Comparison of ENCODE assay signal across 11 mouse cellular contexts in the genomic region with DNA sequence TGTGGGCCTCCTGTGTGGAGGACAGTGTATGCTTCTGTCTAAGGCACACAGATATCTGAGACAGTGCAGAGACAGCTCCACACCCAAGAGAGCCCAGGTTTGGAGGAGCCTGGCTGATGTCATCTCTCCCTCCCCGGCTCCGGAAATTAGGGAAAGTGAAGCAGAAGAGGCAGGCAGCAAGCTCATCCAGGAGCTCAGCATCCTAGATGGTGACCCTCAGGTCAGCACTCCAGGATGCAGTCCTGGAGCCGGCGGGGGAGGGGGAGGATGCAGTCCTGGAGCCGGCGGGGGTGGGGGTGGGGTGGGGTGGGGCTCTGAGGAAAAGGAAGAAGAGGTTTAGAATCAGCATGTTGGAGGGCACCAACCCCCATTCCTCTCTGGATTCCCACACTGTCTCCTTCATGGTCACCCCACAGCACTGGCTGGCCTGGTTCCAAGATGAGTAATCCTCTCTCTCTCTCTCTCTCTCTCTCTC. TPM values are rescaled to one million over a fixed set of nuclear protein-coding genes. Genes with fewer than 3 reads are reported as not detected.
DNase-seq lines count a peak whose midpoint lies in the region; ATAC-seq and TF ChIP-seq lines count a peak whose summit lies in the region.
"Had no signal": no experiment of that assay in that cellular context is flagged by ENCODE, and none has a peak within 500 bp of the region (broad histone marks: within the 10 kb centered on the region; RNA-seq: fewer than 3 reads in every experiment).

No protein-coding gene starts in this region.

- peak overlapping the region; percentile 31 to 40; a peak in 1 of 4 replicates for H3K27ac ChIP-seq in heart, embryonic 14.5 days (replicated peaks in 1 of 2; ENCODE audit: control insufficient read depth in 1 of 2, insufficient read depth in 1 of 2, low read depth in 2 of 2, low read length in 2 of 2)
- no peak overlapping the region for H3K27ac ChIP-seq in lung, postnatal 0 days (ENCODE audit: low read length)
- peak overlapping the region; percentile 15; the same call in 1 of the 2 replicates for H3K27ac ChIP-seq in stomach, embryonic 14.5 days (ENCODE audit: low read length)
- H3K27ac ChIP-seq: liver, embryonic 13.5 days had no signal

- no peaks in the 10 kb centered on the region for H3K36me3 ChIP-seq in heart, embryonic 14.5 days (ENCODE audit: control insufficient read depth, insufficient read depth, low read length)
- no peaks in the 10 kb centered on the region for H3K36me3 ChIP-seq in lung, postnatal 0 days (ENCODE audit: insufficient read depth, low read length)
- no peaks in the 10 kb centered on the region for H3K36me3 ChIP-seq in stomach, embryonic 14.5 days (ENCODE audit: control insufficient read depth, insufficient read depth, low read length)
- H3K36me3 ChIP-seq: liver, embryonic 13.5 days had no signal

- no peak overlapping the region for H3K4me3 ChIP-seq in heart, embryonic 14.5 days (ENCODE audit: control insufficient read depth in 1 of 2, insufficient read depth in 1 of 2, low read depth in 1 of 2, low read length in 2 of 2)
- H3K4me3 ChIP-seq in lung, postnatal 0 days (ENCODE audit: low read depth, low read length) = no peak overlapping the region
- H3K4me3 ChIP-seq in stomach, embryonic 14.5 days (ENCODE audit: low read depth, low read length) = no peak overlapping the region
- H3K4me3 ChIP-seq: liver, embryonic 13.5 days; myocyte had no signal

- no peak; the same call in 1 of the 2 replicates for TF ChIP-seq EP300 in lung, postnatal 0 days (IDR thresholded peaks at IDR 0.05)

- no peak for TF ChIP-seq CTCF in lung, postnatal 0 days (IDR thresholded peaks at IDR 0.05)

- no peaks in the 10 kb centered on the region for H3K27me3 ChIP-seq in heart, embryonic 14.5 days (ENCODE audit: control insufficient read depth, insufficient read depth, low read length)
- H3K27me3 ChIP-seq in lung, postnatal 0 days (replicated peaks; ENCODE audit: insufficient read depth, low read length) = no peaks in the 10 kb centered on the region
- H3K27me3 ChIP-seq in stomach, embryonic 14.5 days (ENCODE audit: control insufficient read depth, insufficient read depth, low read length) = no peaks in the 10 kb centered on the region

- H3K9me3 ChIP-seq in heart, embryonic 14.5 days (ENCODE audit: control insufficient read depth, low read length) = no peaks in the 10 kb centered on the region
- H3K9me3 ChIP-seq in lung, postnatal 0 days (ENCODE audit: low read length) = no peaks in the 10 kb centered on the region
- no peaks in the 10 kb centered on the region for H3K9me3 ChIP-seq in stomach, embryonic 14.5 days (ENCODE audit: control insufficient read depth, low read depth, low read length)
- H3K9me3 ChIP-seq: liver, embryonic 13.5 days had no signal

- no peak overlapping the region for H3K9ac ChIP-seq in heart, embryonic 14.5 days (ENCODE audit: low read length)
- no peak overlapping the region for H3K9ac ChIP-seq in lung, postnatal 0 days (replicated peaks; ENCODE audit: low read depth)
- no peak overlapping the region for H3K9ac ChIP-seq in stomach, embryonic 14.5 days (replicated peaks; ENCODE audit: low read depth, low read length)
- H3K9ac ChIP-seq: liver, embryonic 13.5 days had no signal

- no peak for DNase-seq in heart, adult 9 months (ENCODE audit: low spot score in 2 of 2)
- peak; percentile 31 for DNase-seq in lung, postnatal 0 days (ENCODE audit: low spot score)
- DNase-seq in lung, postnatal 4 days = no peak
- peak; percentile 41 for DNase-seq in brain, adult 2 months (ENCODE audit: low read depth, low spot score)
- no peak for DNase-seq in T-cell, adult 2 months (ENCODE audit: low spot score)
- DNase-seq in right cerebral cortex, postnatal 14 days = no peak
- DNase-seq: liver, embryonic 13.5 days had no signal

- WGBS in heart, embryonic 14.5 days = 17% methylated on average over 2 of the region's 6 CpGs
- 13% methylated on average over 2 of the region's 6 CpGs for WGBS in lung, postnatal 0 days
- 15% methylated on average over 6 of the region's 6 CpGs for WGBS in stomach, embryonic 14.5 days

- ATAC-seq in heart, embryonic 14.5 days (ENCODE audit: insufficient number of reproducible peaks, insufficient read depth, low FRiP score, low read depth) = peak; percentile 47; the same call in 1 of the 2 replicates
- peak; percentile 62 for ATAC-seq in lung, postnatal 0 days
- peak; percentile 49; the same call in 1 of the 2 replicates for ATAC-seq in stomach, embryonic 14.5 days (ENCODE audit: insufficient number of reproducible peaks, insufficient read depth, low FRiP score, low read depth)
- ATAC-seq: inflammation-experienced regulatory T-cells, adult 6 months had no signal

- H3K4me1 ChIP-seq in heart, embryonic 14.5 days (ENCODE audit: control insufficient read depth in 2 of 2, insufficient read depth in 2 of 2, low read length in 2 of 2) = peaks cover 7 to 11% of the 10 kb centered on the region in 2 experiments; a peak in 3 of 4 replicates
- no peaks in the 10 kb centered on the region for H3K4me1 ChIP-seq in lung, postnatal 0 days (ENCODE audit: insufficient read depth, low read depth, low read length)
- H3K4me1 ChIP-seq in stomach, embryonic 14.5 days (ENCODE audit: control insufficient read depth, insufficient read depth, low read length) = no peaks in the 10 kb centered on the region
- H3K4me1 ChIP-seq: liver, embryonic 13.5 days had no signal

- H3K4me2 ChIP-seq in heart, embryonic 14.5 days (ENCODE audit: low read length) = no peak overlapping the region
- no peak overlapping the region for H3K4me2 ChIP-seq in lung, postnatal 0 days (replicated peaks; ENCODE audit: low read depth, low read length)
- no peak overlapping the region for H3K4me2 ChIP-seq in stomach, embryonic 14.5 days (replicated peaks; ENCODE audit: low read depth, low read length)
- H3K4me2 ChIP-seq: liver, embryonic 13.5 days had no signal

RNA-seq across cellular contexts. Expression of a gene that starts 37.8 kb away (rescaled TPM):
- polyA plus RNA-seq in heart, embryonic 14.5 days (2014; fragmentation: Nextera tagmentation; extraction: Ambion mirVana) = 45.1 and 48.2 TPM in 2 replicates
- polyA plus RNA-seq in lung, postnatal 0 days (2015; fragmentation: Nextera tagmentation; extraction: Ambion mirVana) = 36.4 and 39.9 TPM in 2 replicates
- 27.6 and 30.3 TPM in 2 replicates for polyA plus RNA-seq in stomach, embryonic 14.5 days (2014; fragmentation: Nextera tagmentation; extraction: Ambion mirVana)
- polyA plus RNA-seq: inflammation-experienced regulatory T-cells, adult 6 months had no signal

Comparison
In these comparisons a context has a peak if more than half of its experiments do, and no peak if none do; other contexts are left out.
1. DNase-seq: peak in lung, postnatal 0 days (single experiment) and brain, adult 2 months (single experiment); none in heart, adult 9 months (0 of 2), lung, postnatal 4 days (0 of 2), T-cell, adult 2 months (single experiment) and right cerebral cortex, postnatal 14 days (single experiment).
2. Peak in every context shown above with its lines, with median percentiles within 50 percentile points of each other: ATAC-seq.